Mouse (Mus musculus) heart, adult 11 months (tissue): Measurements from ENCODE around the gene Dcst2.

Source experiments
- DNase-seq: peaks from one replicate; pipeline ENCODE4 v3.0.0; 2022

Gene Dcst2

DNA sequence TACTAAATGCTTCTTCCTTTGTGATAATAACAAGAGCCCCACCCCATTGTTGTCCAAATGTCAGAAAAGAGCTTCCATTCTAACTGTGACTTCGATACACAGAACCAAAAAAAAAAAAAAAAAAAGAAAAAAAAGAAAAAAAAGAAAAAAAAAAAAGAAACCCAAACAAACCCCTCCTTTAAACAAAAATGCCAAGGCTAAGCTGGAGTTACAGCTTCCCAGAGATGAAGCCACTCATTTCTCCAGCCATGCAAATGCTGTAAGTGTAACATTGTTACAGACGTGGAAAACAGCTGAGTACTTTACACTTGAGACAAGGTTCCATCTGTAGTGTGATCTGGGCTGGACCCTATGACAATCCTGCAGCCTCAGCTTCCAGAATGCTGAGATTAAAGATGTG lies 55.4 kb downstream of the Dcst2 start:
- DNase-seq, result no peak

DNA sequence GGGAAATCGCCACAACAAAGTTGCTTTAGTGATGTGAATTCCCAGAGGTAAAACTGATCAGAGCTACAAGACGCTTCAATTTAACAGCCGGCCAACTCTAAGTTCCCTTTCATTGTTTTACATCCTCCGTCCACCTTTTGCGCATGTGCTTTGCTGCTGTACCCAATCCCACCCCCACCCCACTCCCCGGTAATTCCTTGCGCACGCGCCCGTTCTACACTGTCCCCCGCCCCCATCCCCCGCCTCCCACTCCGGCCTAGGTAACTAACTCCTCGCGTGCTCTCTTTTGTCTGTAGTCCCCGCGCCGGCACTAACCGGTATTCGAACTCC lies 56.0 kb downstream of the Dcst2 start:
- DNase-seq, result peak; percentile 88

DNA sequence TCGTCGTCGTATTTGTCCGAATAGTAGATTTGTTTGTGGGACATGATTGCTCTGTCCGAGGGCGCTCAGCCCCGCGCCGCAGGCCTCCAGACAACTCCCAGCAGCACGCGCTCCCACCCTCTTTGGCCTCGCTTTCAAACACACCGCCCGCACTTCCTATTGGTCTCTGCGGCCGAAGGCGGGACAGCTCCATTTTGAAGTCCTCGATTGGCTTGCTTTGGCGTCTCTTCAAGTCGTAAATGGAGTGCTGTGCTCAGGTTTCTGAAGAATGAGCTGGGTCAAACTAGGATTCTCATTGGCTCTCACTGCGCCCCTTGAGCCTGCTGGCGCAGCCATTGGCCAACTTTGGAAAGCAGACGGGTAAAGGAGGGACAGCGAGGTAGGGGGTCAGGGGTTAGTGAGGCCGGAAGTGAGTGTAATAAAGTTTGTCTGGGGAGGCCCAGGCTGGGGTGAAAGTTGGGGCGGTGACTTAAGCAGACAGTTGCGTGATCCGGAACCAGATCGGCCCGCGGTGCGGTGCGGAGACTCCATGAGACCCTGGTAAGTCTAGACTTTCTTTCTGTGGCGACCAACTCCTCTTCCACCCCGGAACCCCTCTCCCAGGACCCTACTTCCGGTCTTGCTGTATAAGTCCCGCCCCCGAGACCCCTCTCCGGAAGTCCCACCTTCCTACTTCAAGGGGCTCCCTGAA lies 56.5 kb downstream of the Dcst2 start, which contains the start of the genes Cks1b and Shc1:
Gene Cks1b (minus strand): TSS at position 214 of the 691 bp plus-strand sequence.
Gene Shc1 (plus strand): TSS at position 274 of the 691 bp plus-strand sequence.
- peak; percentile 100 for DNase-seq

DNA sequence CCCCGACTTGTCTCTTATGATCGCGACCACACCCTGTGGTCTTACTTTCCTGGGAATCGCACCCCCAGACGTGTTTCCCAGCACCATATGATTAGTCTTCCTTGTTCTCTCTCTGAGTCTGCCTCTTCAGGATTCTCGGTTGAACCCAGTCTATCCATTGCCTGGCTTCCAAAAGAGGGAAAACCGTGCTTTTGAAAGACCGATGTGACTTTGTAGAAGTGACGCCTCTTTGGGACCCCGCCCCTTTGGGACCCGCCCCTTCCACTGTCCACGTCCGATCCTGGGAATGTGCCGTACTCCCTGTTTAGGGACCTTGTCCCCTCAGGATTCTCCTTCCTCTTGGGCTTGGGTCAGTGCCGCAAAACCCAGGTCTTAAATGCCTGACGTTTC lies 57.1 kb downstream of the Dcst2 start:
- peak; percentile 99 for DNase-seq

DNA sequence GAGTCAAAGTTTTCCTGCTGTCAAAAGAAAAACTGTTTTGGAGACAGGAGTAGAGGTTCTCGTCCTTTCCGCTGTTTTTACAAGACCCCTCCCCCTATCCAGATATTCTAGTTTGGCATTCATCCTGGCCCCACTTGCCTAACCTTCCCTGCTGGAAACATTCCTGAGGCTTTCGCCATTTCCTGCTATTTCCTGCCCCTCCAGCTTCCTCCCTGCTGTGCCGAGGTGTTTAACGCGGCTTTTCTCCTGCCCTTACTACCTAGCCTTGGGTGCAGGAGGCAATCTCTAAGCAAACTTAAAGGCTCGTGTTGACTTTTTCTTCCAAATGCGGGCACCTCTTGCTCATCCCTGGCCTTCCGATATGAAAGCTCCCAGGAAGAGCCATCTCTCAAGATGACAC lies 57.8 kb downstream of the Dcst2 start:
- DNase-seq, result peak; percentile 98

DNA sequence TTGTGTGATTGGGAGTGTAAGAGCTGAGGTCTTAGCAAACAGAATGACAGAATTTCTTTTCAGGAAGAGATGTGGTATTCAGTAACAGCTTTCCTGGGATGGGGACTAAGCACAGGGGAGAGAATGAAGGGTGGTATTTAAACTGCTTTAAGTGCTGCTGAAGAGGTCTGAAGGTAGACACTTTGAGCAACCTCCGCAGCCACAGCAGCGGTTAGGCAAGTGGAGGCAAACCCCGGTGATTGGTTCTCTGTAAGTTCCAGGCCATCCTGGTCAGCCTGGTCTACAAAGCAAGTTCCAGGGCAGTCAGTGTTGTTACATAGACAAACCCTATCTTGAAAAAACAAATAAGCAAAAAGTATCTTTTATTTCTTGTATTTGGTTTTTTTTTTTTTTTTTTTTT lies 58.2 kb downstream of the Dcst2 start:
- DNase-seq, result no peak

DNA sequence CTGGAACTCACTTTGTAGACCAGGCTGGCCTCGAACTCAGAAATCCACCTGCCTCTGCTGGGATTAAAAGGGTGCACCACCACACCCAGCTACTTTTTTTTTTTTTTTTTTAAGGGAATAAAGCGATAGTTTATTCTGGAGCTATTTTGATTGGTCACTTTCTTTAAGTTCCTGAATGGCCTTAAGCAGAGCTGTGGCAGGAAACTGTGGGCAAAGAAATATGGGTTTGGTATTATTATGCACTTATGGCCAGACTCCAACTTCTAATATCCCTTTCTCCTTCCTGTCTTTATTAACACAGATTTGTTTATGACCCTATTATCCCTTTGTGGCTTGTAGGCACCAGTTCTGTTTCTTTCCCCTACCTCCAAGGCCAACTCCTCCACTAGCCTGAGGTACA lies 58.6 kb downstream of the Dcst2 start:
- no peak for DNase-seq

DNA sequence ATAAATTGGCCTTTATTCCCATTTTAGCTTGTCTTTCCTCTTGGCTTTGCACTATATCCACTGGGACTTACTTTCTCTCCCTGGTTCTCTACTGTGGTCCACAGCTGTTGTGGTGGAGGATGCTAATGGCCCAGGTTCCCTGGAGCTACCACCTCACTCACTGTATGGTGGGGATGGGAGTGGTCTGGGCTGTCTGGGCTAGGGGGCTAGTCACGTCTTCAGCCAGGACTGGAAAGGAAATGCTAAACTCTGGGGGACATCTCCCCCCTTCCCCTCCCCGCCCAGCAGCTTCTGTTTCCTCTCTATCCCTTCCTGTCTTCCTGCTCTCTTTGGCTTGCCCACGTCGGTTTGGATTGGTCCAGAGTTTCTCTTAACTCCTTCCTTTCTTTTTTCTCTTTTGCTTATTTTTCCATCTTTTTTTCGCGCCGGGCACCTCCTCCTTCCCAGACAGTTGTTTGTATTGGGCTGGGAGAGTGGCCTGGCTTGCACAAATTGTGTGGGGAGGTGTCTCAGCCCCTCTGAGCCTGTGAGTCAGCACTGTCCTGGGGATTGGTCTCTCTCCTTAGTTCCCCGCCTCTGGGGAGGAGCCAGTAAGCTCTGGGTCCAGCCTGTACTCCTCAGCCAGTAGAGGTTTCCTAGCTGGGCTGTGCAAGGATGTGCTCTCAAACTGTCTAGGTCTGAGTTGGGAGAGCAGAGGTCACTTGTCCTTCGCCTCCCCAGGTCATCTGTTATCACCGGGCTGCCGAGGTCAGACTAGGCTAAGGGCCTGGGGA lies 59.4 kb downstream of the Dcst2 start:
- peak; percentile 100 for DNase-seq

DNA sequence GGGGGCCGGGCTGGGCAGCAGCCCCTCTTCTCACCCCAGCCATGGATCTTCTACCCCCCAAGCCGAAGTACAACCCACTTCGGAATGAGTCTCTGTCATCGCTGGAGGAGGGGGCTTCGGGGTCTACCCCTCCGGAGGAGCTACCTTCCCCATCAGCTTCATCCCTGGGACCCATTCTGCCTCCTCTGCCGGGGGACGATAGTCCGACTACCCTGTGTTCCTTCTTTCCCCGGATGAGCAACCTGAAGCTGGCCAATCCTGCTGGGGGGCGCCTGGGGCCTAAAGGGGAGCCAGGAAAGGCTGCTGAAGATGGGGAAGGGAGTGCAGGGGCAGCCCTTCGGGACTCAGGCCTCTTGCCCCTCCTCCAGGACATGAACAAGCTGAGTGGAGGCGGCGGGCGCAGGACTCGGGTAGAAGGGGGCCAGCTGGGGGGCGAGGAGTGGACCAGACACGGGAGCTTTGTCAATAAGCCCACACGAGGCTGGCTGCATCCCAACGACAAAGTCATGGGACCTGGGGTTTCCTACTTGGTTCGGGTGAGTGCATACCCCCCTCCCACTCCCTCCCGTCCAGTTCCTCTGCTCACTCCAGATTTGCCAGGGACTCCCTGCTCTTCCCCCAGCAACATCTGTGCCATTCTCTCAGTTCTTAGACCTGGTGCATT lies 60.2 kb downstream of the Dcst2 start:
- peak; percentile 96 for DNase-seq

DNA sequence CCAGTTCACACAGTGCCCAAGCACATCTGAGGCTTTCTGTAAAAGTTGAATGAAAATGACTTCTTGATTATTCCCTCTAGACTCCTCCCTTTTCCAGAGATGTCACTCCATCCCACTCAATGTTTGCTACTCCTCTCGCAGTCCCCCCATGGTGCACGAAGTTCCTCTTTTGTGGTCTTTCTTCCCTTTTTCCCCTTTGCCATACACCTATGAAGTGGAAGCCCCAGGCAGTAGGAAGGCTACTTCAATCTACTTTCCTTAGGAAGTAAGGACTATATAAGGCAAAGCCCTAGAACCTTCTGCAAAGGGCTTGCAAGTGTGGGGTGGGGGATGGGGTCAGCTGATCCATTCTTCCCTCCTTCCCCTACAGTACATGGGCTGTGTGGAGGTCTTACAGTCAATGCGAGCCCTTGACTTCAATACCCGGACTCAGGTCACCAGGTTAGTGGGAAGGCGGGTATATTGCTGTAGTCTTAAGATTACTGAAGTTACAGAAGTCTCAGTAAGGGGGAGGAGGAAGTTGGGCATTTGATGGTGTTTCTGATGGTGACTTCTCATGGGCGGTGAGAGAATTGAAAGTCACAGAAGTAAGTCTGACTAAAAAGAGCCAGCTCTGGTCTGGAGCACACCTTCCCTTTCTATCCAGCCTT lies 60.9 kb downstream of the Dcst2 start:
- peak; percentile 92 for DNase-seq

DNA sequence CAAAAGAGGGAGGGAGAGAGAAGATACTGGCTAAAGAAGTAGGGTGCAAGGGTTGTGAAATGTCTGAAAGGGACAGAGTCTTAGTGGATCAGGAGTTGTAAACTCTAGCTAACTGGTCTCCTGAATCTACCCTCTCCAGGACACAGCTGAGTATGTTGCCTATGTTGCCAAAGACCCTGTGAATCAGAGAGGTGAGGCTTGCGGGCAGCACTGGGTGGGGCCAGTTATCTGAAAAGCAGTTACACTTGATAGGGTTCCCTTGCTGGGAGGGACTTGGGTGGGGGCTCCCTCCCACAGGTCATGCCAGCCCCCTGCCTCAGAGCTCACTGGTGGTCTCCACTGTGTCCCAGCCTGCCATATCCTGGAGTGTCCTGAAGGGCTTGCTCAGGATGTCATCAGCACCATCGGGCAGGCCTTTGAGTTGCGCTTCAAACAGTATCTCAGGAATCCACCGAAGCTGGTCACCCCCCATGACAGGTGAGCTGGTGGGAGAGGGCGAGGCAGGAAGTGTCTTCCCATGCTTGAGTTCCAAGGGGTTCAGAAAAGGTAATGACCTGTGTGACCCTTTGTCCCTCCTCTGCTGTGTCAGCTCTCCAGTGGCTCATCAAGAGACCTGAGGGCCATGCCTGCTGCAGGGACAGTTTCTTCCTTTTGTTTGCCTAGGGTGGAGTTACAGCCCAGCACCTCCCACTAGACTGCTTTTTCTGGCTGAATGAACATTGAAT lies 62.8 kb downstream of the Dcst2 start:
- DNase-seq, result peak; percentile 90

DNA sequence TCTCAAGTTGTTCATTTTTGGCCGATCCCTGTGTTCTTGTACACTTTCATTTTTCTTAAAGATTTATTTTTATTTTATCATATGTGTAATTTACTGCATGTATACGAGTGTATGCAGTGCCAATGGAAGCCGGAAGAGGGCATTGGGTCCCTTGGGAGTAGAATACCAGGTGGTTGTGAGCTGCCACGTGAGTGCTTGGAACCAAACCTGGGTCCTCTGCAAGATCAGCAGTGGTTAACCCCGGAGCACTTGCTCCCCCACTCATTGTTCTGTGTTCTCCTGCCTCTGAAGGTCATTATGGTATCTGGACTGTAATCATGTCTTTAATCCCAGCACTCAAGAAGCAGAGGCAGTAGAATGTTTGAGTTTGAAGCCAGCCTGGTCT lies 63.4 kb downstream of the Dcst2 start:
- DNase-seq, result no peak

DNA sequence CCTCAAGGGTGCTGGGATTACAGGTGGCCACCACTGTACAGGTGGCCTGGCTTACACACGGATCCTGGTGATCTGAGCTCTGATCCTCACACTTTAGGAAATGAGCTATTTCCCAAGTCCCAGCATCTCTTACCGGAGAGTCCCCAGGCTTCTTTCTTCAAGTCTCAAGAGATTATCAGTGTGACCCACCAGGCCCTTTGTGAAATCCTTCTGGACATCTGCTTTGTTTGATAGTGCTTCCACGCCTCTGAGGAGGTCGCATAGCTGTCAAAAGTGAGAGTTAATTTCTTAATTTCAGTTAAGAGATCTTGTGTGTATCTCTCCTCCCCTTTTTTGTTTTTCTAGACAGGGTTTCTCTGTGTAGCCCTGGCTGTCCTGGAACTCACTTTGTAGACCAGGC lies 64.1 kb downstream of the Dcst2 start:
- no peak for DNase-seq
